Mouse (Mus musculus): ENCODE measurements around the gene Agpat4.

GRCm38 (mm10) chr17:12121226-12121794 is 2.8 kb downstream of the Agpat4 start:
- no peak for TF ChIP-seq CTCF (conservative IDR thresholded peaks at IDR 0.05; ENCODE audit: insufficient read depth, insufficient read length, low read depth, low read length)
- no peak for TF ChIP-seq POLR2A (IDR thresholded peaks at IDR 0.05; ENCODE audit: low read depth, low read length)

All from kidney, adult 2 months (tissue).